Mouse (Mus musculus): Measurements from ENCODE around the gene Adamts10. TPM values are rescaled to one million over a fixed set of nuclear protein-coding genes. Genes with fewer than 3 reads are reported as not detected.

The Adamts10 gene
- 100 TPM for polyA plus RNA-seq (2017; shearing (Covaris generic))

GRCm38 (mm10) chr17:33523918-33524755 is at the start of gene Adamts10:
Gene Adamts10, plus strand, starts transcription at chr17:33524204.

GRCm38 (mm10) chr17:33555223-33555855 is 31.3 kb downstream of the Adamts10 start, which contains the start of gene Myo1f:
Gene Myo1f, plus strand, starts transcription at chr17:33555707.

Other genes starting within 250 kb of the Adamts10 start
- 5.4 TPM for gene Zfp955b, start 234.7 kb upstream of the Adamts10 start, polyA plus RNA-seq (2017; shearing (Covaris generic))
- 9.1 TPM for gene Zfp81, start 165.3 kb upstream of the Adamts10 start, polyA plus RNA-seq (2017; shearing (Covaris generic))
- gene Zfp101, start 129.6 kb upstream of the Adamts10 start, polyA plus RNA-seq (2017; shearing (Covaris generic)): 7.4 TPM
- not detected for gene Actl9, start 91.3 kb upstream of the Adamts10 start, polyA plus RNA-seq (2017; shearing (Covaris generic))
- 146 TPM for gene Myo1f, start 31.5 kb downstream of the Adamts10 start, polyA plus RNA-seq (2017; shearing (Covaris generic))
- 33.1 TPM for gene Zfp414, start 104.9 kb downstream of the Adamts10 start, polyA plus RNA-seq (2017; shearing (Covaris generic))
- not detected for gene Pram1, start 113.9 kb downstream of the Adamts10 start, polyA plus RNA-seq (2017; shearing (Covaris generic))
- 318 TPM for gene Hnrnpm, start 162.7 kb downstream of the Adamts10 start, polyA plus RNA-seq (2017; shearing (Covaris generic))
- 85.9 TPM for gene March2, start 194.5 kb downstream of the Adamts10 start, polyA plus RNA-seq (2017; shearing (Covaris generic))
- gene Rab11b, start 236.3 kb downstream of the Adamts10 start, polyA plus RNA-seq (2017; shearing (Covaris generic)): 315 TPM